Mouse (Mus musculus): ENCODE data around the gene Wnk2.

GRCm38 (mm10) chr13:48996731-48997130, 151.1 kb downstream of the Wnk2 start:
- no peak for TF ChIP-seq CTCF (IDR thresholded peaks at IDR 0.05)
- no peak for TF ChIP-seq EP300 (IDR thresholded peaks at IDR 0.05)

Data from lung, postnatal 0 days (tissue).